Mouse (Mus musculus): ENCODE results near the gene Tmem186. TPM values are rescaled to one million over a fixed set of nuclear protein-coding genes. Genes with fewer than 3 reads are reported as not detected.
A peak's percentile ranks its signal among the peaks of the same experiment; 100 is the strongest.

The Tmem186 gene
- polyA plus RNA-seq, 1 experiment from 2014 or later, result 23.9 TPM

GRCm38 (mm10) chr16:8638131-8638530 lies 619 bp upstream of the Tmem186 start:
- peaks cover 15% of the 10 kb centered on the region for H3K4me1 ChIP-seq
- H3K27me3 ChIP-seq, result no peaks in the 10 kb centered on the region
- peak overlapping the region; percentile 86 for H3K4me2 ChIP-seq (replicated peaks)
- no peak for ATAC-seq (ENCODE audit: insufficient number of reproducible peaks, insufficient read depth, low FRiP score, low TSS enrichment)
- peak overlapping the region; percentile 78 for H3K4me3 ChIP-seq
- H3K9ac ChIP-seq, result peak overlapping the region; percentile 78
- WGBS, result 43% methylated on average over 7 of the region's 7 CpGs
- no peaks in the 10 kb centered on the region for H3K9me3 ChIP-seq
- H3K27ac ChIP-seq, result peak overlapping the region; percentile 84; the same call in 1 of the 2 replicates
- peaks cover 20% of the 10 kb centered on the region for H3K36me3 ChIP-seq

GRCm38 (mm10) chr16:8636867-8637216 lies 670 bp downstream of the Tmem186 start:
- WGBS, result 1% methylated on average over 13 of the region's 13 CpGs
- H3K36me3 ChIP-seq, result peaks cover 20% of the 10 kb centered on the region

GRCm38 (mm10) chr16:8631428-8631827 lies 6.1 kb downstream of the Tmem186 start:
- no peak for ATAC-seq (ENCODE audit: insufficient number of reproducible peaks, insufficient read depth, low FRiP score, low TSS enrichment)
- Histone ChIP-seq H3K27me3 (no peaks in the 10 kb centered on the region), H3K9ac (no peak overlapping the region), H3K9me3 (no peaks in the 10 kb centered on the region), H3K4me1 (peaks cover 7% of the 10 kb centered on the region), H3K4me2 (replicated peaks) (no peak overlapping the region), H3K36me3 (peaks cover 31% of the 10 kb centered on the region), H3K27ac (no peak overlapping the region), H3K4me3 (no peak overlapping the region)
- 79% methylated on average over 5 of the region's 5 CpGs for WGBS

More at GRCm38 (mm10) chr16:8636867-8637216, 670 bp downstream of the Tmem186 start:
- ATAC-seq (ENCODE audit: insufficient number of reproducible peaks, insufficient read depth, low FRiP score, low TSS enrichment), result peak; percentile 41
- Histone ChIP-seq H3K9ac (peak overlapping the region; percentile 72), H3K4me2 (replicated peaks) (peak overlapping the region; percentile 86), H3K4me3 (peak overlapping the region; percentile 78), H3K27ac (peak overlapping the region; percentile 84), H3K4me1 (peaks cover 15% of the 10 kb centered on the region), H3K9me3 (no peaks in the 10 kb centered on the region), H3K27me3 (no peaks in the 10 kb centered on the region)

GRCm38 (mm10) chr16:8630419-8630818 lies 7.1 kb downstream of the Tmem186 start:
- 83% methylated on average over 2 of the region's 2 CpGs for WGBS
- H3K4me2 ChIP-seq (replicated peaks), result no peak overlapping the region
- H3K27ac ChIP-seq, result no peak overlapping the region
- no peaks in the 10 kb centered on the region for H3K9me3 ChIP-seq
- H3K36me3 ChIP-seq, result peaks cover 26% of the 10 kb centered on the region
- no peaks in the 10 kb centered on the region for H3K27me3 ChIP-seq
- no peak for ATAC-seq (ENCODE audit: insufficient number of reproducible peaks, insufficient read depth, low FRiP score, low TSS enrichment)
- H3K9ac ChIP-seq, result no peak overlapping the region
- H3K4me3 ChIP-seq, result no peak overlapping the region
- no peaks in the 10 kb centered on the region for H3K4me1 ChIP-seq

- H3K9ac ChIP-seq, result no peak overlapping the region
- no peak overlapping the region for H3K4me2 ChIP-seq (replicated peaks)
- no peak overlapping the region for H3K27ac ChIP-seq
- H3K36me3 ChIP-seq, result peaks cover 8% of the 10 kb centered on the region; the same call in 1 of the 2 replicates
- no peaks in the 10 kb centered on the region; the same call in 1 of the 2 replicates for H3K27me3 ChIP-seq
- H3K9me3 ChIP-seq, result no peaks in the 10 kb centered on the region
- 77% methylated on average over 16 of the region's 16 CpGs for WGBS
- no peak for ATAC-seq (ENCODE audit: insufficient number of reproducible peaks, insufficient read depth, low FRiP score, low TSS enrichment)
- no peaks in the 10 kb centered on the region for H3K4me1 ChIP-seq
- no peak overlapping the region for H3K4me3 ChIP-seq
Observed at GRCm38 (mm10) chr16:8620315-8621115, 17.0 kb downstream of the Tmem186 start.

GRCm38 (mm10) chr16:8619659-8620314 lies 17.7 kb downstream of the Tmem186 start:
- Histone ChIP-seq H3K9ac (no peak overlapping the region), H3K4me3 (no peak overlapping the region), H3K27ac (no peak overlapping the region), H3K4me2 (replicated peaks) (no peak overlapping the region), H3K9me3 (no peaks in the 10 kb centered on the region), H3K4me1 (no peaks in the 10 kb centered on the region), H3K36me3 (peaks cover 8% of the 10 kb centered on the region; the same call in 1 of the 2 replicates), H3K27me3 (no peaks in the 10 kb centered on the region; the same call in 1 of the 2 replicates)
- no peak for ATAC-seq (ENCODE audit: insufficient number of reproducible peaks, insufficient read depth, low FRiP score, low TSS enrichment)
- 59% methylated on average over 10 of the region's 10 CpGs for WGBS

- no peak for ATAC-seq (ENCODE audit: insufficient number of reproducible peaks, insufficient read depth, low FRiP score, low TSS enrichment)
- Histone ChIP-seq H3K27me3 (no peaks in the 10 kb centered on the region; the same call in 1 of the 2 replicates), H3K27ac (no peak overlapping the region), H3K36me3 (peaks cover 16% of the 10 kb centered on the region; the same call in 1 of the 2 replicates), H3K4me3 (no peak overlapping the region), H3K9ac (no peak overlapping the region), H3K4me2 (replicated peaks) (no peak overlapping the region), H3K4me1 (no peaks in the 10 kb centered on the region), H3K9me3 (no peaks in the 10 kb centered on the region)
- WGBS, result 84% methylated on average over 3 of the region's 3 CpGs
Observed at GRCm38 (mm10) chr16:8613447-8613846, 24.1 kb downstream of the Tmem186 start.

- no peaks in the 10 kb centered on the region for H3K27me3 ChIP-seq
- no peaks in the 10 kb centered on the region for H3K4me1 ChIP-seq
- 86% methylated on average over 4 of the region's 4 CpGs for WGBS
- no peak overlapping the region for H3K4me2 ChIP-seq (replicated peaks)
- no peak overlapping the region for H3K9ac ChIP-seq
- no peak for ATAC-seq (ENCODE audit: insufficient number of reproducible peaks, insufficient read depth, low FRiP score, low TSS enrichment)
- H3K36me3 ChIP-seq, result peaks cover 15% of the 10 kb centered on the region; the same call in 1 of the 2 replicates
- no peaks in the 10 kb centered on the region for H3K9me3 ChIP-seq
- H3K27ac ChIP-seq, result no peak overlapping the region
- no peak overlapping the region for H3K4me3 ChIP-seq
Observed at GRCm38 (mm10) chr16:8613039-8613438, 24.5 kb downstream of the Tmem186 start.

- ATAC-seq (ENCODE audit: insufficient number of reproducible peaks, insufficient read depth, low FRiP score, low TSS enrichment), result no peak
- no peaks in the 10 kb centered on the region for H3K9me3 ChIP-seq
Observed at GRCm38 (mm10) chr16:8612214-8613005, 25.1 kb downstream of the Tmem186 start.

GRCm38 (mm10) chr16:8610397-8610796 lies 27.1 kb downstream of the Tmem186 start:
- Histone ChIP-seq H3K9ac (no peak overlapping the region), H3K4me1 (no peaks in the 10 kb centered on the region), H3K4me2 (replicated peaks) (no peak overlapping the region), H3K36me3 (peaks cover 15% of the 10 kb centered on the region; the same call in 1 of the 2 replicates), H3K4me3 (no peak overlapping the region), H3K9me3 (no peaks in the 10 kb centered on the region), H3K27ac (no peak overlapping the region), H3K27me3 (no peaks in the 10 kb centered on the region)
- WGBS, result 51% methylated on average over 3 of the region's 3 CpGs
- ATAC-seq (ENCODE audit: insufficient number of reproducible peaks, insufficient read depth, low FRiP score, low TSS enrichment), result no peak

More at GRCm38 (mm10) chr16:8612214-8613005, 25.1 kb downstream of the Tmem186 start:
- Histone ChIP-seq H3K27me3 (no peaks in the 10 kb centered on the region), H3K36me3 (peaks cover 15% of the 10 kb centered on the region; the same call in 1 of the 2 replicates), H3K4me1 (no peaks in the 10 kb centered on the region), H3K27ac (no peak overlapping the region), H3K4me3 (no peak overlapping the region), H3K4me2 (replicated peaks) (no peak overlapping the region), H3K9ac (no peak overlapping the region)
- 84% methylated on average over 8 of the region's 8 CpGs for WGBS

- Histone ChIP-seq H3K4me2 (replicated peaks) (no peak overlapping the region), H3K4me3 (no peak overlapping the region), H3K9me3 (no peaks in the 10 kb centered on the region), H3K9ac (no peak overlapping the region), H3K4me1 (no peaks in the 10 kb centered on the region), H3K36me3 (peaks cover 25% of the 10 kb centered on the region; the same call in 1 of the 2 replicates), H3K27me3 (no peaks in the 10 kb centered on the region), H3K27ac (no peak overlapping the region)
- WGBS, result 85% methylated on average over 3 of the region's 3 CpGs
- ATAC-seq (ENCODE audit: insufficient number of reproducible peaks, insufficient read depth, low FRiP score, low TSS enrichment), result no peak
Observed at GRCm38 (mm10) chr16:8603789-8604188, 33.7 kb downstream of the Tmem186 start.

All from embryonic facial prominence, embryonic 12.5 days (tissue).